Mouse (Mus musculus) liver, adult 2 months (tissue): Measurements from ENCODE around the gene Taf1c.

Experiments
- CTCF ChIP-seq: fragments of 200-500 bp; IDR thresholded peaks from 2 replicates; pipeline ENCODE4 v1.5.1; 2011; ENCODE audit warnings: low read depth, low read length, control low read depth
- POLR2A ChIP-seq: fragments of 200-500 bp; IDR thresholded peaks from 2 replicates; pipeline ENCODE4 v1.6.1; 2011; ENCODE audit warnings: low read length, control low read depth; ENCODE audit not compliant: insufficient read depth; ENCODE audit errors: extremely low read depth

DNA sequence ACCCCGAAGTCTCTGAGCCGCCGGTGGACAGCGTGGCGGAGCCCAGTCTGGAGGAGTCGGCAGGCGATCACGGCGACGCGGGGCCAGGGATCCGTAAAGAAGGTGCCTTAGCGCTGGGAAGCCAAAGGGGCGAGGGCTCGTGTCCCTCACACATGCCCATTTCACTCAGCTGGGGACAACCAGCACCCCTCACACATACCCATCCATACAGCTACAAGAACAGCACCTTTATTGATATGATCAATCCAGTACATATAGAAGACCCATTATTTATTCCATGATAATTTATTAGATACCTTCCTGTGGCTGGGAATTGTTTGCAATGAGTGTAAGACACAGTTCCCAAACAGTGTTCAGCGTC is 29.7 kb downstream of the Taf1c start:
- TF ChIP-seq CTCF (no peak), POLR2A (no peak)
